Mouse (Mus musculus) megakaryocyte, embryonic 14.5 days (primary cell): Measurements from ENCODE around the gene Maml2.

Experiments used
- FLI1 ChIP-seq: IDR thresholded peaks from 2 replicates; pipeline ENCODE4 v1.6.1; 2012; ENCODE audit warnings: low read length, inconsistent platforms, mixed read lengths
- GATA1 ChIP-seq: IDR thresholded peaks from 3 replicates; pipeline ENCODE4 v1.6.1; 2012; ENCODE audit warnings: mixed read lengths, low read length, inconsistent platforms, borderline replicate concordance

- no peak for TF ChIP-seq GATA1
- TF ChIP-seq FLI1, result no peak
These were observed 181.5 kb downstream of the Maml2 start for GRCm38 (mm10) chr9:13479275-13479674.
